Mouse (Mus musculus): Measurements from ENCODE around the gene Plxna4. TPM values are rescaled to one million over a fixed set of nuclear protein-coding genes. Genes with fewer than 3 reads are reported as not detected.

Gene Plxna4
- polyA plus RNA-seq, 1 experiment: 3.5 TPM

- peaks cover 96% of the 10 kb centered on the region for H3K36me3 ChIP-seq (replicated peaks; ENCODE audit: low read length)
- no peaks in the 10 kb centered on the region for H3K9me3 ChIP-seq
- peaks cover 15% of the 10 kb centered on the region for H3K4me1 ChIP-seq
- H3K4me3 ChIP-seq (replicated peaks): no peak overlapping the region
- TF ChIP-seq GATA1 (IDR thresholded peaks at IDR 0.05; ENCODE audit: borderline replicate concordance, low read length): no peak
- TF ChIP-seq FLI1 (IDR thresholded peaks at IDR 0.05; ENCODE audit: low read length): no peak
- peaks cover 5% of the 10 kb centered on the region for H3K27me3 ChIP-seq (replicated peaks)
Measured at GRCm38 (mm10) chr6:32199616-32200015, 388.4 kb downstream of the Plxna4 start.

- Histone ChIP-seq H3K36me3 (replicated peaks; ENCODE audit: low read length) (peaks cover 99% of the 10 kb centered on the region), H3K27me3 (replicated peaks) (peaks cover 7% of the 10 kb centered on the region), H3K4me3 (replicated peaks) (no peak overlapping the region), H3K4me1 (peaks cover 15% of the 10 kb centered on the region), H3K9me3 (peaks cover 7% of the 10 kb centered on the region)
- no peak for TF ChIP-seq GATA1 (IDR thresholded peaks at IDR 0.05; ENCODE audit: borderline replicate concordance, low read length)
- TF ChIP-seq FLI1 (IDR thresholded peaks at IDR 0.05; ENCODE audit: low read length): no peak
Measured at GRCm38 (mm10) chr6:32196913-32197312, 391.1 kb downstream of the Plxna4 start.

- Histone ChIP-seq H3K4me3 (replicated peaks) (no peak overlapping the region), H3K36me3 (replicated peaks; ENCODE audit: low read length) (peaks cover 97% of the 10 kb centered on the region), H3K9me3 (peaks cover 12% of the 10 kb centered on the region), H3K27me3 (replicated peaks) (peaks cover 13% of the 10 kb centered on the region), H3K4me1 (peaks cover 19% of the 10 kb centered on the region)
- no peak for TF ChIP-seq FLI1 (IDR thresholded peaks at IDR 0.05; ENCODE audit: low read length)
- no peak for TF ChIP-seq GATA1 (IDR thresholded peaks at IDR 0.05; ENCODE audit: borderline replicate concordance, low read length)
Measured at GRCm38 (mm10) chr6:32193046-32193445, 394.9 kb downstream of the Plxna4 start.

- H3K27me3 ChIP-seq (replicated peaks): peaks cover 14% of the 10 kb centered on the region
- peaks cover 97% of the 10 kb centered on the region for H3K36me3 ChIP-seq (replicated peaks; ENCODE audit: low read length)
- no peaks in the 10 kb centered on the region for H3K9me3 ChIP-seq
- no peak overlapping the region for H3K4me3 ChIP-seq (replicated peaks)
- H3K4me1 ChIP-seq: peaks cover 35% of the 10 kb centered on the region
- TF ChIP-seq FLI1 (IDR thresholded peaks at IDR 0.05; ENCODE audit: low read length) (no peak), GATA1 (IDR thresholded peaks at IDR 0.05; ENCODE audit: borderline replicate concordance, low read length) (no peak)
Measured at GRCm38 (mm10) chr6:32184402-32184985, 403.5 kb downstream of the Plxna4 start.

- peaks cover 35% of the 10 kb centered on the region for H3K4me1 ChIP-seq
- H3K9me3 ChIP-seq: no peaks in the 10 kb centered on the region
- TF ChIP-seq FLI1 (IDR thresholded peaks at IDR 0.05; ENCODE audit: low read length): no peak
- no peak for TF ChIP-seq GATA1 (IDR thresholded peaks at IDR 0.05; ENCODE audit: borderline replicate concordance, low read length)
- H3K36me3 ChIP-seq (replicated peaks; ENCODE audit: low read length): peaks cover 92% of the 10 kb centered on the region
- peaks cover 14% of the 10 kb centered on the region for H3K27me3 ChIP-seq (replicated peaks)
- no peak overlapping the region for H3K4me3 ChIP-seq (replicated peaks)
Measured at GRCm38 (mm10) chr6:32183651-32184185, 404.3 kb downstream of the Plxna4 start.

GRCm38 (mm10) chr6:32180012-32180358 is 408.0 kb downstream of the Plxna4 start:
- Histone ChIP-seq H3K4me3 (replicated peaks) (no peak overlapping the region), H3K27me3 (replicated peaks) (peaks cover 22% of the 10 kb centered on the region), H3K9me3 (no peaks in the 10 kb centered on the region), H3K36me3 (replicated peaks; ENCODE audit: low read length) (peaks cover 94% of the 10 kb centered on the region), H3K4me1 (peaks cover 30% of the 10 kb centered on the region)
- no peak for TF ChIP-seq FLI1 (IDR thresholded peaks at IDR 0.05; ENCODE audit: low read length)
- TF ChIP-seq GATA1 (IDR thresholded peaks at IDR 0.05; ENCODE audit: borderline replicate concordance, low read length): no peak

GRCm38 (mm10) chr6:32179346-32180011 is 408.5 kb downstream of the Plxna4 start:
- H3K4me3 ChIP-seq (replicated peaks): no peak overlapping the region

GRCm38 (mm10) chr6:32177905-32178304 is 410.1 kb downstream of the Plxna4 start:
- TF ChIP-seq FLI1 (IDR thresholded peaks at IDR 0.05; ENCODE audit: low read length): no peak
- no peak for TF ChIP-seq GATA1 (IDR thresholded peaks at IDR 0.05; ENCODE audit: borderline replicate concordance, low read length)
- peaks cover 90% of the 10 kb centered on the region for H3K36me3 ChIP-seq (replicated peaks; ENCODE audit: low read length)
- H3K4me3 ChIP-seq (replicated peaks): no peak overlapping the region
- H3K9me3 ChIP-seq: no peaks in the 10 kb centered on the region
- peaks cover 17% of the 10 kb centered on the region for H3K4me1 ChIP-seq
- peaks cover 26% of the 10 kb centered on the region for H3K27me3 ChIP-seq (replicated peaks)

More at GRCm38 (mm10) chr6:32179346-32180011, 408.5 kb downstream of the Plxna4 start:
- H3K27me3 ChIP-seq (replicated peaks): peaks cover 26% of the 10 kb centered on the region
- H3K9me3 ChIP-seq: no peaks in the 10 kb centered on the region
- H3K4me1 ChIP-seq: peaks cover 25% of the 10 kb centered on the region
- H3K36me3 ChIP-seq (replicated peaks; ENCODE audit: low read length): peaks cover 94% of the 10 kb centered on the region
- TF ChIP-seq FLI1 (IDR thresholded peaks at IDR 0.05; ENCODE audit: low read length): no peak
- no peak for TF ChIP-seq GATA1 (IDR thresholded peaks at IDR 0.05; ENCODE audit: borderline replicate concordance, low read length)

GRCm38 (mm10) chr6:32167725-32168124 is 420.3 kb downstream of the Plxna4 start:
- TF ChIP-seq GATA1 (IDR thresholded peaks at IDR 0.05; ENCODE audit: borderline replicate concordance, low read length) (no peak), FLI1 (IDR thresholded peaks at IDR 0.05; ENCODE audit: low read length) (no peak)
- Histone ChIP-seq H3K27me3 (replicated peaks) (peaks cover 4% of the 10 kb centered on the region), H3K4me1 (peaks cover 29% of the 10 kb centered on the region), H3K4me3 (replicated peaks) (no peak overlapping the region), H3K9me3 (no peaks in the 10 kb centered on the region), H3K36me3 (replicated peaks; ENCODE audit: low read length) (peaks cover 93% of the 10 kb centered on the region)

GRCm38 (mm10) chr6:32160370-32160769 is 427.6 kb downstream of the Plxna4 start:
- H3K36me3 ChIP-seq (replicated peaks; ENCODE audit: low read length): peaks cover 99% of the 10 kb centered on the region
- TF ChIP-seq GATA1 (IDR thresholded peaks at IDR 0.05; ENCODE audit: borderline replicate concordance, low read length): no peak
- no peak for TF ChIP-seq FLI1 (IDR thresholded peaks at IDR 0.05; ENCODE audit: low read length)
- H3K4me3 ChIP-seq (replicated peaks): peak overlapping the region; percentile 43
- H3K9me3 ChIP-seq: no peaks in the 10 kb centered on the region
- H3K4me1 ChIP-seq: peaks cover 82% of the 10 kb centered on the region
- no peaks in the 10 kb centered on the region for H3K27me3 ChIP-seq (replicated peaks)
